Mouse (Mus musculus) testis, adult 2 months (tissue): ENCODE measurements around the gene Tsc22d1.

ENCODE experiments used
- CTCF ChIP-seq: fragments of 200-500 bp; IDR thresholded peaks from 2 replicates; pipeline ENCODE4 v1.5.1; 2012; ENCODE audit warnings: low read depth, mild to moderate bottlenecking, inconsistent platforms, low read length, moderate library complexity; ENCODE audit not compliant: control insufficient read depth, insufficient read depth, insufficient replicate concordance
- POLR2A ChIP-seq: fragments of 200-500 bp; IDR thresholded peaks from 2 replicates; pipeline ENCODE4 v1.6.1; 2012; ENCODE audit warnings: low read depth, mild to moderate bottlenecking, inconsistent platforms, low read length, moderate library complexity; ENCODE audit not compliant: control insufficient read depth

DNA sequence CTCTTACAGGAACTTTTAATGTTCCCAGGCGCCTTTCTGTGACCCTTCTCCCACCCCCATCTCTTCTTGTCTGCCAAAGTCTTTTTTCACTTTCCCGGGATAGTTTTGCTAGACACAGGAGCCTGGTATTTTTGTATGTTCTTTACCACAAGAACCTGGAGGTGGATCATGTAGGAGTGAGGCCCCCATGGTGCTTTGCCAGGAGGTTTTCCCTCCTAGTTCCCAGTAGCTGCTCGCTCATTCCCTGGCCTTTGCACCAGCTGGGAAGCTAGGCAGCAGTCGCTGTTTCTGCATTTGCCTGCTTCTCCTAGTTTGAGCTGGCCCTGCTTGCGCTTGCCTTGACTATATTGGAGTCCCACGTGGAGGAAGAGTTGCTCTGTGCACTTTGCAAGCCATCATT is 36.2 kb downstream of the Tsc22d1 start:
- no peak for TF ChIP-seq CTCF
- TF ChIP-seq POLR2A: no peak
